Mouse (Mus musculus) limb, embryonic 14.5 days (tissue): ENCODE data around the gene Spop. TPM values are rescaled to one million over a fixed set of nuclear protein-coding genes. Genes with fewer than 3 reads are reported as not detected.

Source experiments
- ATAC-seq: fragments of 200-750 bp; cut with Nextera tagmentation; 2 replicates; pipeline ENCODE4 v1.8.0; 2017; ENCODE audit warnings: low read depth, moderate number of reproducible peaks, moderate TSS enrichment; ENCODE audit not compliant: low FRiP score
- DNase-seq: peaks from one replicate; pipeline ENCODE4 v3.0.0-alpha.2; 2015; ENCODE audit warnings: low spot score
- H3K27ac ChIP-seq: fragments of 300-500 bp; sonication (generic); replicated peaks from 2 replicates; pipeline ENCODE4 v1.5.1; 2014; ENCODE audit warnings: low read depth, mild to moderate bottlenecking, low read length, moderate library complexity, mixed read lengths
- H3K27me3 ChIP-seq: fragments of 300-500 bp; sonication (generic); 2 replicates; pipeline ENCODE4 v1.6.1; 2014; ENCODE audit warnings: low read length, mixed read lengths; ENCODE audit not compliant: control insufficient read depth, insufficient read depth
- H3K36me3 ChIP-seq: fragments of 300-500 bp; sonication (generic); 2 replicates; pipeline ENCODE4 v1.6.1; 2014; ENCODE audit warnings: mild to moderate bottlenecking, low read length, moderate library complexity, mixed read lengths; ENCODE audit not compliant: control insufficient read depth, insufficient read depth
- H3K4me1 ChIP-seq: fragments of 300-500 bp; sonication (generic); 2 replicates; pipeline ENCODE4 v1.6.1; 2014; ENCODE audit warnings: antibody characterized with exemption, low read length, mixed read lengths; ENCODE audit not compliant: control insufficient read depth, insufficient read depth
- H3K4me2 ChIP-seq: fragments of 300-500 bp; sonication (generic); replicated peaks from 2 replicates; pipeline ENCODE4 v1.6.1; 2014; ENCODE audit warnings: low read depth, mild to moderate bottlenecking, low read length, moderate library complexity; ENCODE audit not compliant: severe bottlenecking
- H3K4me3 ChIP-seq: fragments of 300-500 bp; sonication (generic); replicated peaks from 2 replicates; pipeline ENCODE4 v1.5.1; 2014; ENCODE audit warnings: low read length
- H3K9ac ChIP-seq: fragments of 300-500 bp; sonication (generic); 2 replicates; pipeline ENCODE4 v1.6.1; 2014; ENCODE audit warnings: mild to moderate bottlenecking, low read depth, low read length, moderate library complexity; ENCODE audit not compliant: severe bottlenecking
- H3K9me3 ChIP-seq: fragments of 300-500 bp; sonication (generic); 2 replicates; pipeline ENCODE4 v1.6.1; 2016; ENCODE audit warnings: low read length; ENCODE audit not compliant: control insufficient read depth
- POLR2A ChIP-seq: fragments of 200-500 bp; IDR thresholded peaks from 2 replicates; pipeline ENCODE4 v1.8.0; 2012; ENCODE audit warnings: inconsistent platforms, mild to moderate bottlenecking, moderate library complexity, borderline replicate concordance; ENCODE audit not compliant: insufficient read depth, insufficient read length; ENCODE audit errors: extremely low read depth
- WGBS: fragments of 180-500 bp; shearing (Covaris S2); extraction: QIAGEN DNeasy Blood & Tissue Kit; methylation state at CpG from one replicate; pipeline ENCODE4 v1.1.7; 2014; 5-methylcytosine and 5-hydroxymethylcytosine counted together
- polyA plus RNA-seq, 2 experiments: library from polyadenylated mRNA; depleted of rRNA in 1 of 2; stranded (reverse) in 1 of 2; unstranded in 1 of 2; fragments of >200 nt; fragmentation: Nextera tagmentation in 1 of 2; extraction: Ambion mirVana in 1 of 2; gene quantifications; 2 replicates each; pipeline versions ENCODE4 v1.2.1 to v1.2.3; 2012 to 2014

The Spop gene
- polyA plus RNA-seq, 2 experiments: 51.3 to 92.7 TPM

DNA sequence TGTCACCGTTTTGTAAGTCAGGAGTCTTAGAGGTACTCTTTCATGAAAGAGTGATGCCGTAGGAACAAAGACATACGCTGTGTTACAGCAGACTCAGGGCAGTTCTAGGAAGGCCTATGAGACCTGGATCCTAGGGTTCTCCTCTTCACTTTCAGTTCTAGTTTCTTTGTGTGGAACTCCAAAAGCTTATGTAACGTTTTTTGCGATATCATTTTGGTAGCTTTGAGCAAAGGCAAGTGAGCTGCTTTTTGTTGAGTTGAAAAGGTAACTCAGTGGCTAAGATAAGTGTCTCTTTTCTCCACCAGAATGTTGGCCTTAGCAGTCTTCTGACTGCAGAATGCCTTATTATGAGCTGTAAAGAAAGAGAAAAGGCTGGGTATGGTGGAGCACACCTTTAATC is 3.5 kb downstream of the Spop start:
- no peak overlapping the region for H3K27ac ChIP-seq
- H3K27me3 ChIP-seq: no peaks in the 10 kb centered on the region
- H3K4me1 ChIP-seq: peaks cover 13% of the 10 kb centered on the region
- no peak overlapping the region for H3K4me3 ChIP-seq
- ATAC-seq (no peak), DNase-seq (no peak)
- H3K9me3 ChIP-seq: no peaks in the 10 kb centered on the region
- peaks cover 8% of the 10 kb centered on the region; the same call in 1 of the 2 replicates for H3K36me3 ChIP-seq
- TF ChIP-seq POLR2A: no peak
- 87% methylated on average over 5 of the region's 5 CpGs for WGBS
- H3K9ac ChIP-seq: no peak overlapping the region
- H3K4me2 ChIP-seq: no peak overlapping the region

- H3K4me2 ChIP-seq: no peak overlapping the region
- H3K9ac ChIP-seq: no peak overlapping the region
- no peaks in the 10 kb centered on the region for H3K9me3 ChIP-seq
- ATAC-seq: no peak
- H3K36me3 ChIP-seq: peaks cover 11% of the 10 kb centered on the region; the same call in 1 of the 2 replicates
- no peak overlapping the region for H3K4me3 ChIP-seq
- WGBS: 72% methylated on average over 2 of the region's 2 CpGs
- no peak for DNase-seq
- peaks cover 4% of the 10 kb centered on the region for H3K4me1 ChIP-seq
- H3K27ac ChIP-seq: no peak overlapping the region
- TF ChIP-seq POLR2A: no peak
- H3K27me3 ChIP-seq: no peaks in the 10 kb centered on the region
Measured at GRCm38 (mm10) chr11:95420880-95421435, 7.1 kb downstream of the Spop start.

GRCm38 (mm10) chr11:95423505-95423904 is 9.6 kb downstream of the Spop start:
- Histone ChIP-seq H3K27me3 (no peaks in the 10 kb centered on the region), H3K4me2 (no peak overlapping the region), H3K36me3 (peaks cover 11% of the 10 kb centered on the region; the same call in 1 of the 2 replicates), H3K9me3 (no peaks in the 10 kb centered on the region), H3K27ac (no peak overlapping the region), H3K9ac (no peak overlapping the region), H3K4me1 (no peaks in the 10 kb centered on the region), H3K4me3 (no peak overlapping the region)
- WGBS: 83% methylated on average over 3 of the region's 3 CpGs
- ATAC-seq: no peak
- TF ChIP-seq POLR2A: no peak
- no peak for DNase-seq

GRCm38 (mm10) chr11:95431344-95431743 is 17.5 kb downstream of the Spop start:
- no peak for DNase-seq
- ATAC-seq: no peak
- TF ChIP-seq POLR2A: no peak

GRCm38 (mm10) chr11:95432194-95432593 is 18.3 kb downstream of the Spop start:
- H3K27ac ChIP-seq: no peak overlapping the region
- no peak for DNase-seq
- no peaks in the 10 kb centered on the region for H3K36me3 ChIP-seq
- no peak overlapping the region for H3K4me2 ChIP-seq
- ATAC-seq: no peak
- H3K4me3 ChIP-seq: no peak overlapping the region
- 90% methylated on average over 2 of the region's 2 CpGs for WGBS
- H3K27me3 ChIP-seq: no peaks in the 10 kb centered on the region
- no peaks in the 10 kb centered on the region for H3K9me3 ChIP-seq
- no peak for TF ChIP-seq POLR2A
- H3K4me1 ChIP-seq: no peaks in the 10 kb centered on the region
- H3K9ac ChIP-seq: no peak overlapping the region

More at GRCm38 (mm10) chr11:95431344-95431743, 17.5 kb downstream of the Spop start:
- no peak overlapping the region for H3K27ac ChIP-seq
- WGBS: 82% methylated on average over 2 of the region's 2 CpGs
- no peaks in the 10 kb centered on the region for H3K4me1 ChIP-seq
- no peak overlapping the region for H3K4me3 ChIP-seq
- no peak overlapping the region for H3K9ac ChIP-seq
- H3K36me3 ChIP-seq: no peaks in the 10 kb centered on the region
- no peaks in the 10 kb centered on the region for H3K27me3 ChIP-seq
- H3K4me2 ChIP-seq: no peak overlapping the region
- H3K9me3 ChIP-seq: no peaks in the 10 kb centered on the region

- Histone ChIP-seq H3K27me3 (no peaks in the 10 kb centered on the region), H3K9me3 (no peaks in the 10 kb centered on the region), H3K27ac (no peak overlapping the region), H3K36me3 (peaks cover 7% of the 10 kb centered on the region), H3K4me2 (no peak overlapping the region), H3K4me3 (no peak overlapping the region), H3K4me1 (no peaks in the 10 kb centered on the region), H3K9ac (no peak overlapping the region)
- DNase-seq (no peak), ATAC-seq (no peak)
- 30% methylated on average over 2 of the region's 2 CpGs for WGBS
- no peak for TF ChIP-seq POLR2A
Measured at GRCm38 (mm10) chr11:95445371-95445770, 31.5 kb downstream of the Spop start.
